Mouse (Mus musculus): ENCODE data around the gene Gm47429. TPM values are rescaled to one million over a fixed set of nuclear protein-coding genes. Genes with fewer than 3 reads are reported as not detected.

Gm47429 gene
- polyA plus RNA-seq, 1 experiment from 2014 or later = not detected

DNA sequence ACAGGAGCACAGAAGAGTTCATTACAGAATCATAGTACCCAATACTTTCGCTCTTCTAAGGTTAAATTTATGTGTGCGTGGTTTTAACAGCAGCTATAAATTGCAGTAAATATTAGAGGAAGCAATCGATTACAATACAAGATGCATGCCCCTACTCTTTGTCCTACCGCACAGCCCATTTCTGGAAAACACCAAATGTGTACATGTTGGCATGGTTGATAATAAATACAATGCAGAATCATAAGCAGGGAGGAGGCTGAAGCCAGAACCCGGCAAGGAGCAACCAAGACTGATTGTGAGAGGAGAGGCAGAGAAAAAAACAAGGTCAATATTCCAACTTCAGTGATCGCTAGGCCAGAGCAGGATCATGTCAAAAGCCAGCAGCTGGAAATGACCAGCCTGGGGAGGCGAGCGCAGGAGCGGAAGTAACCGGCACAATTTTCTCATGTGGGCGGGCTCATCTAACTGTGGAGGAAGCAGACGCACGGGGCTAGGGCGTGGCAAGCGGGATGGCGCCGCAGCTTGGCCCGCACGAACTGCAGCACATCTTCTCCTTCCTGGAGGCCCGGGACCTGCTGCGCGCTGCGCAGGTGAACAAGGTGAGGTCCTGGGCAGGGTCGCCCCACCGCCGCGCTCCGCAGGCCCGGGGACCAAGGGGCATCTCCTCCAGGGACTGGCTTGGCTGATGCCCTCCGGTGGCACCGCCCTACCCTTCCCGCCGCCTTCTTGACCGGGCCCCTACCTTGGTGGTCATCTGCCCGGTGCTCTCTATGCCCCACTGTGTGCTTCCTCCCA is 26.1 kb downstream of the Gm47429 start, which contains the start of gene Fbxw17:
Fbxw17 (plus strand) TSS at position 476 of the 795 bp plus-strand sequence.
- Histone ChIP-seq H3K9ac (peak within 1 kb of the TSS; percentile 89), H3K27me3 (no peaks in the 10 kb centered on the region), H3K4me3 (peak within 1 kb of the TSS; percentile 83), H3K4me2 (replicated peaks) (peak within 1 kb of the TSS; percentile 75), H3K4me1 (peaks cover 10% of the 10 kb centered on the region), H3K9me3 (no peaks in the 10 kb centered on the region), H3K27ac (peak within 1 kb of the TSS; percentile 55; the same call in 1 of the 2 replicates), H3K36me3 (peaks cover 24% of the 10 kb centered on the region)
- peak; percentile 96 for ATAC-seq (ENCODE audit: low FRiP score, low read depth)
- 12% methylated on average over 31 of the region's 35 CpGs for WGBS

Other genes starting within 250 kb of the Gm47429 start
- not detected in 2 replicates for gene Gm906, start 193.6 kb downstream of the Gm47429 start, polyA plus RNA-seq (2015; fragmentation: Nextera tagmentation; extraction: Ambion mirVana)
- 36.2 and 36.3 TPM in 2 replicates for gene Fbxw17, start 26.0 kb downstream of the Gm47429 start, polyA plus RNA-seq (2015; fragmentation: Nextera tagmentation; extraction: Ambion mirVana)
- not detected in 2 replicates for gene Nutm2, start 23.4 kb upstream of the Gm47429 start, polyA plus RNA-seq (2015; fragmentation: Nextera tagmentation; extraction: Ambion mirVana)
- gene Gm904, start 199.3 kb upstream of the Gm47429 start, polyA plus RNA-seq (2015; fragmentation: Nextera tagmentation; extraction: Ambion mirVana) = not detected in 2 replicates